Mouse (Mus musculus) brain, embryonic 14.5 days (tissue): ENCODE results near the gene Map3k3. TPM values are rescaled to one million over a fixed set of nuclear protein-coding genes. Genes with fewer than 3 reads are reported as not detected.

Experiments
- DNase-seq: peaks from one replicate; pipeline ENCODE4 v3.0.0-alpha.2; 2011; ENCODE audit warnings: low read depth
- CTCF ChIP-seq: fragments of 200-500 bp; IDR thresholded peaks from 2 replicates; pipeline ENCODE4 v1.5.1; 2012; ENCODE audit warnings: inconsistent platforms, mild to moderate bottlenecking, moderate library complexity, borderline replicate concordance; ENCODE audit not compliant: insufficient read depth, insufficient read length; ENCODE audit errors: extremely low read depth
- POLR2A ChIP-seq: fragments of 200-500 bp; IDR thresholded peaks from 2 replicates; pipeline ENCODE4 v1.6.1; 2012; ENCODE audit warnings: mild to moderate bottlenecking, inconsistent platforms, borderline replicate concordance; ENCODE audit not compliant: poor library complexity, insufficient read depth, insufficient read length, severe bottlenecking; ENCODE audit errors: extremely low read depth
- polyA plus RNA-seq: library from polyadenylated mRNA; depleted of rRNA; stranded (reverse); fragments of >200 nt; gene quantifications from 2 replicates; pipeline ENCODE4 v1.2.3, GENCODE M21; 2012

Map3k3 gene
- polyA plus RNA-seq, 1 experiment = 33.5 TPM

- TF ChIP-seq CTCF (no peak), POLR2A (no peak)
- DNase-seq = no peak
Measured at GRCm38 (mm10) chr11:106163546-106163945, 79.1 kb downstream of the Map3k3 start.

- no peak for TF ChIP-seq CTCF
Measured at GRCm38 (mm10) chr11:106164601-106165180, 80.3 kb downstream of the Map3k3 start.

GRCm38 (mm10) chr11:106167435-106167834, 83.0 kb downstream of the Map3k3 start:
- DNase-seq = no peak

More at GRCm38 (mm10) chr11:106164601-106165180, 80.3 kb downstream of the Map3k3 start:
- DNase-seq = no peak

DNA sequence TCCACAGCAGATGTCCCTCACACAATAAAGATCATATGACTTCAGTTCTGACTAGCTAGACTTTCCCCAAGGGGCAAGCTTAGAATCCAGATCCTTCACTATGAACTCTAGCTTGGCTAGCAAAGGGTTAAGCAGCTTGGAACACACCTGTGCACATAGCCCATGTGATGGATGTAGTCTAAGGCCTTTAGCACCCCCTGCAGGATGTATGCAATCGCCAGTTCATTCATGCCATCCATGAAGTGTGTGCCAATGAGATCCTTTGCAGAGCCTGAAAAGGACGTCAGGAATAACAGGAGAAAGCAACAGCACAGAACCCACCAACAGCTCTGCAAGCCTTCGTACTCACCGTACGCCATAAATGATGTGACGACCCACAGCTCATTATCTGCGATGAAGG, 86.4 kb downstream of the Map3k3 start:
- peak; percentile 42 for DNase-seq
- no peak for TF ChIP-seq POLR2A
- peak; percentile 32; the same call in 1 of the 2 replicates for TF ChIP-seq CTCF

More at GRCm38 (mm10) chr11:106167435-106167834, 83.0 kb downstream of the Map3k3 start:
- TF ChIP-seq CTCF (no peak), POLR2A (no peak)

DNA sequence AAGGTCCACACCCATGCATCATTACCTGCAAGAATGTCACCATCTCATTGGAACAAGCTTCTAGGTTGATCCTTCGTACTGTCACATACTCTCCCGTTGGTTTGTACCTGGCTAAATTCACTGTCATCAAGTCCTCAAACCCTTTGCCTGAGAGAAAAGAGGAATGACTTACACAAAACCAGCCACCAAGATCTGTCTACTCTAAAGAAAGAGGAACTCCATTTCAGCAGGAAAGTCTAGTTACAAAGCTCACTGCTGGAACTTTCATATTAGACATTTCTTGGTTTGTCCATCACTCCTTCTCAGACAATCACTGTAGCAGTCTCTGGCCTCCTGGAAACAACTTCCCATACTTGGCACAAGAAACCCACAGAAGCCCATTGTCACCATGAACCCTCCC, 88.8 kb downstream of the Map3k3 start:
- no peak for TF ChIP-seq POLR2A
- TF ChIP-seq CTCF = no peak
- no peak for DNase-seq

GRCm38 (mm10) chr11:106174372-106174771, 90.0 kb downstream of the Map3k3 start:
- no peak for TF ChIP-seq CTCF
- TF ChIP-seq POLR2A = no peak
- DNase-seq = no peak

GRCm38 (mm10) chr11:106175081-106175480, 90.7 kb downstream of the Map3k3 start:
- DNase-seq = no peak
- TF ChIP-seq CTCF (no peak), POLR2A (no peak)

GRCm38 (mm10) chr11:106176372-106176771, 92.0 kb downstream of the Map3k3 start:
- no peak for DNase-seq
- TF ChIP-seq POLR2A (no peak), CTCF (no peak)

DNA sequence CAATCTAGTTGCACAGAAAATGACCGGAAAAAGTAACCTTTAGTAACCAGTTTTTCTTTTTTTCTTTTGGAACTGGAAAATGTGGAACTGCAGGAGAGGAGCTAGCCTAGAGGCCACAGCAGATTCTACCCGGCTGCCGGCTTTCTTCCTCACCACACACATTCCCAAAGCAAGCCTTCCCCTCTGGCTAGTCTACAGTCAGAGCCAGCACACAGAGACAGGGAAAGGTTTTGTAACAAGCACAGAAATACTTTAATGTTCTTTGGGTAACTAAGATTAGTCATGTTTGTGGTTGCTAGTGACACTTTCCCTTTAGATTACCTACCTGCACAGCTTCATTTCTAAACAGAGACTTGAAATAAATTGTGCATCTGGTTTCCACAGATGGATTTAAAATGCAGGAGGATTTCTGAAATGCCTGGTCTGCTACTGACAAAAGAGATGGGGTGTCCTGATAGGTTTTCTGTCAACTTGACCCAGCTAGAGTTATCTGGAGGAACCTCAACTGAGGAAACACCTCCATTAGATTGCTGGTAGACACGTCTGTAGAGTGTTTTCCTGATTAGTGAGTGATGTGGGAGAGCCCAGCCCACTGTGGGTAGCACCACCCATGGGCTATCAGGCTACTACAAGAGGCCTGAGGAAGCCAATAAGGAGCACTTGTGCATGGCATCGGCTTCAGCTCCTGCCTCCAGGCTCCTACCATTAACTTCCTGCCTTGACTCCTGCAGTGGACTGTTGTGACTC, 93.8 kb downstream of the Map3k3 start:
- no peak for DNase-seq
- TF ChIP-seq CTCF (no peak), POLR2A (no peak)

GRCm38 (mm10) chr11:106179711-106180448, 95.5 kb downstream of the Map3k3 start:
- DNase-seq = no peak
- no peak for TF ChIP-seq CTCF
- no peak for TF ChIP-seq POLR2A

GRCm38 (mm10) chr11:106180449-106180801, 96.0 kb downstream of the Map3k3 start:
- no peak for DNase-seq
- no peak for TF ChIP-seq CTCF
- TF ChIP-seq POLR2A = no peak

DNA sequence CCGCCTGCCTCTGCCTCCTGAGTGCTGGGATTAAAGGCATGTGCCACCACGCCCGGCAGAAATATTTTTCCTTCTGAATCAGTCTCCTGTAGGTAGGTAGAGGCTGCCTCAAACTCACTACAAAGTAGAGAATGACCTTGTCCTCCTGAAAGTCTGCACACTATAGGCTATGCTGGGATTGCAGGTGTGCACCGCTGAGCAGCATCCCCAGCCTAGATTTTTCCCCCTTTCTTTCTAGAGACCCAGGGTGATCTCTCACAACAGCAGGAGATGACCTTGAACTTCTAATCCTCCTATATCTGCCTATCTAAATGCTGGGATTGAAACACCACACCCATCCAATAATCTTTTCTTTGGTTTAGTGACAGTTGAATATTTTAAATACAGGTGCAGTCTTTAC, 102.9 kb downstream of the Map3k3 start:
- DNase-seq = no peak
- TF ChIP-seq POLR2A = no peak
- no peak for TF ChIP-seq CTCF

DNA sequence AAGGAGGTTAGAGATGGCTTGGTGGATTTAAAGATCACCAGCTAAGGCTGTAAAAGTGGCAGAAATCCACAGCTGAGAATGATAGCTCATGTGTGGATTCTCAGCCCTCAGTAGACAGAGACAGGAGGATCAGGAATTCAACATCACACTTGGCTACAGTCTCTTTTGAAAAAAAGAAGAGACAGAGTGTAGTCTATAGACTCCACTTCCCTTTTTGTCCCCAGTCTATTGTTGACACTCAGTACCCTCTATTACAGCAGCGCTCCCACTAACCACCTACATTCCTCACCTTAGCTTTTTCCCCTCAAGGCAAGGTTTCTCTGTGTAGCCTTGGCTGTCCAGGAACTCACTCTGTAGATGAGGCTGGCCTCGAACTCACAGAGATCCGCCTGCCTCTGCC, 107.3 kb downstream of the Map3k3 start:
- no peak for TF ChIP-seq POLR2A
- no peak for TF ChIP-seq CTCF

DNA sequence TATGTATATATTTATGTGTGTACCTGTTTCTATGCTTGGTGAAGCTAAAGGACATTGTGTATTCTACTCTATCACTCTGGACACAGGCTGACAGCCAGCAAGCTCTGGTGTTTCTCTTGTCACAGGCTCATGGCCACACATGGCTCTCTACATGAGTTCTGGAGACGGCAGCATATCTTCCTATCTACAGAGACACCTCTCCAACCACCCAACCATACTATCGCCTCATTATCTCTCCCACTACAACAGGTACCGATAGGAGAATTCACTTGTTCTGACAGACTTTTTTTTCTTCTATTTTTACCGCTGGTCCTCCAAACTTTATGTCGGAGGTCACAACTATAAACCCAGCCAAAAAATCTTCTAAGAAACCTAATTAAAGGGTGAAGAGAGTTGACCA, 107.8 kb downstream of the Map3k3 start:
- TF ChIP-seq CTCF (no peak), POLR2A (no peak)
- DNase-seq = no peak

More for the DNA sequence above, 107.3 kb downstream of the Map3k3 start:
- no peak for DNase-seq

DNA sequence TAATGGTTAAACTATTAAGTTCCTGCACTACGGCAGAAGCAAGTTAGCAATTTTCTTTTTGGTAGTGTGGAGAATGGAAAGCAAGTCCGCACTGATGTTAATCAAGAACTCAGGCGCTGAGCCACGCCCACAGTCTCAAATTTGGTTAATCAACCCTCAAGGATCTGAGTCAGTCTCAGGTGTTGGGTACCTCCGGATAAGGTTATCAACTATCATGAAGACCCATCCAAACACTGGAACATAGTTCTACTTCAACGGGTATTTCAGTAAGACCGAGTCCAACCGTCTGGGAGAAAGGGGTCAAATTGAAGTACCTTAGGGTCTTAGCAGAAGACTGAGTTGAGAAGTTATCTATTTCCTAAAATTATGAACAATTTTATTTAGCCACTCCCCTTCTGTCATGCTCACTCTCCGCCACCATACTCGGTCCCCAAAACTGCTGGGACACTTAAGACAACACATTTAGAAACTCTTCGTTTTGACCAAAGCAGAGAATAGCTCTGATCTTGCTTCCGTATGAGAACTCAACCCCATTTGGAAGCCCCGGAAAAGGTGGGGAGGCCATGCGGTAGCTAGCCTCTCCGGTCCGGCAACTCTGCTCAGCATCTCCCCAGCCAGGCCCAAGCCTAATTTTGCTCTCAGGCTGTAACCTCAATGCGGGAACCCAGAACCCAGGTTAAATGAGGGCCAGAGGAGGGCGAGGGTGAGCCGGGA, 108.4 kb downstream of the Map3k3 start:
- TF ChIP-seq POLR2A (no peak), CTCF (no peak)
- no peak for DNase-seq
